14 mouse cellular contexts compared by ENCODE assay signal in genomic region chr16:45780001-45780400, GRCm38 (mm10).
"Had no signal": no experiment of that assay in that cellular context is flagged by ENCODE, and none has a peak within 500 bp of the region (broad histone marks: within the 10 kb centered on the region; RNA-seq: fewer than 3 reads in every experiment).

No protein-coding gene starts in this region.

- H3K4me3 ChIP-seq: layer of hippocampus, adult 2 months; limb, embryonic 13.5 days; liver, embryonic 15.5 days; megakaryocyte, embryonic 14.5 days; midbrain, embryonic 12.5 days had no signal

- H3K4me2 ChIP-seq: limb, embryonic 13.5 days; liver, embryonic 15.5 days; lung, embryonic 14.5 days; midbrain, embryonic 12.5 days had no signal

- H3K9ac ChIP-seq: limb, embryonic 13.5 days; liver, embryonic 15.5 days; lung, embryonic 14.5 days; midbrain, embryonic 12.5 days had no signal

- H3K27ac ChIP-seq: layer of hippocampus, adult 2 months; limb, embryonic 13.5 days; liver, embryonic 15.5 days; midbrain, embryonic 12.5 days had no signal

- H3K4me1 ChIP-seq: limb, embryonic 13.5 days; liver, embryonic 15.5 days; megakaryocyte, embryonic 14.5 days; midbrain, embryonic 12.5 days had no signal

- DNase-seq: kidney, adult 11 months; kidney, postnatal 10 days; kidney, postnatal 4 days; left cerebral cortex, postnatal 4 days; lung, embryonic 14.5 days; lung, postnatal 10 days; lung, postnatal 4 days; right cerebral cortex, postnatal 4 days; spleen, adult 18-20 months had no signal

- H3K27me3 ChIP-seq: limb, embryonic 13.5 days; liver, embryonic 15.5 days; megakaryocyte, embryonic 14.5 days; midbrain, embryonic 12.5 days had no signal

- H3K9me3 ChIP-seq: limb, embryonic 13.5 days; liver, embryonic 15.5 days; megakaryocyte, embryonic 14.5 days; midbrain, embryonic 12.5 days had no signal
